Mouse (Mus musculus): ENCODE measurements around the gene 1110059E24Rik.
"Not testable (repeated sequence)": the region's sequence is repeated elsewhere in the genome, so short reads cannot be mapped to it uniquely, and the experiment has no call there.

Gene 1110059E24Rik

DNA sequence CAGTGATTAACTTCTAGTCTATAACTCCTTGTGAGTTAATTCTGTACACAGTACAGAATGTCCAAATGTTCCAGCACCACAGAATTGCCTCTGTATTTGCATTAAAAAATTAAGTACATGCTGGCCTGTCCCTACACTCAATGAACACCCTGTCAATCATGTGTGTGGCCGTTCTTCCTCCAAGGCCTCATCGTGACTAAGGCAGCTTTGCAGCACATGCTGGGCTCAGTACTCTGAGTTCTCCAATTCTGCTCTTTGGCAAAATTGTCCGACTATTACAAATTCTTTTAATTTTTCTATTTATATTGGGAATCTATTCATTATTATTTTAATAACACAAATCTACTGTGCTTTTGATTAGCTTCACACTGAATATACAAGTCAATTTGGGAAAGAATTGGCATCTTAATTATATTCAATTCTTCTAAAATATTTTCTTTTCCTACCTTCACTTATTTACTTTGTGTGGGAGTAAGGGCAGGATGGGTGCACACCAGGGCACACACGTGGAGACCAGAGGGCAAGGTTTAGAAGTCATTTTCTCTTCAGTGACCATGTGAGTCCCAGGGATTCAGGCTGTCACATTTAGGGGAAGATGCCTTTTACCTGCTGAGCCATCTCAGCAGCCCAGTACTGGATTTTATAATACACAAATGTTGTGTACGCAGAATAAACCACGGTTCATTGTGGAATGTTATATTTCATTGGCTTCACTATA is 26.3 kb downstream of the 1110059E24Rik start:
- no peak for DNase-seq (ENCODE audit: low read depth, low spot score)

DNA sequence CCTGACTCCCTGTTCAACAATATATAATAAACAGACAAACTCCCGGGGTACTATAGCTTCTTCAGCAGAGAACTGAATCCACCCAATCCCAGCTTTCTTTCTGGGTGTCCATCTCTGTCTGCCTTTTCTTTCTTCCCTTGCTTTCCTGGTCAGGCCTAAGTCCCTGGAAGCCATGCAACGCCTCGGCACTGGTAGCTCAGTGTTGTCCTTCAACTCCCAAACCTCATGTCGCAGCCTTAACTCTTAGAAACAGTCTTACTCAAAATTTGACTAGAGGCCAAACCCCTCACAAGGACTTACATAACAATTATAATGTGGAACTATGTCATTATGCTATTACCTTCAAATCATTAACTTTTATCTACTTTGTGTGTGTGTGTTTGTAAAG is 28.6 kb downstream of the 1110059E24Rik start:
- DNase-seq (ENCODE audit: low read depth, low spot score): no peak

DNA sequence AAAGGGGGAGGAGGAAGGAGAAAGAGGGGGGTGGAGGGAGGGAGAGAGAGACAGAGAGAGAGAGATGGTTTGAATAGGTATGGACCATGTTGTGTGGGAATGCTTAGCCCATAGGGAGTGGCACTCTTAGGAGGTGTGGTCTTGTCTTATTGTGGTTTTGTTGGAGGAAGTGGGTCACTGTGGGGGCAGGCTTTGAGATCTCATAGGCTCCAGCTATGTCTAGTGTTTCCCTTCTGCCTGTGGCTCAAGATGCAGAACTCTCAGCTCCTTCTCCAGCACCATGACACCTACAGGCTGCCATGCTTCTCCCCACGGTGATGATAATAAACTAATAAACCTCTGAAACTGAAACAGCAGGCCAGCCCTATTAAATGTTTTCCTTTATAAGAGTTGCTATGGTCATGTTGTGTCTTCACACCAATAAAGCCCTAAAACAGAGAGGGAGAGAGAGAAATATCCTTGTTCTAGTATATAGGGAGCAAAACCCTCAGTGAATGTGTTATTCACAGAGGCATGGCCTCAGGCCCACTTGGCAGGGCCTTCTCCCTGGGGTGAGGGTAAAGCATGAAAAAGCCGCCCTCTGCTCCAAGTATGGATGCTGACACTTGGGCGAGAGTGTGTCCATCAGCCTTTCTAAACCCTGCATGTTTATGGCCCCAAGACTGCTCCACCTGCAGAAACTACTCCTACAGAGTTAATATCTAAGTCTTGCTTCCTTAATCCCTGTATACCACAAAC is 29.2 kb downstream of the 1110059E24Rik start:
- DNase-seq (ENCODE audit: low read depth, low spot score): no peak

DNA sequence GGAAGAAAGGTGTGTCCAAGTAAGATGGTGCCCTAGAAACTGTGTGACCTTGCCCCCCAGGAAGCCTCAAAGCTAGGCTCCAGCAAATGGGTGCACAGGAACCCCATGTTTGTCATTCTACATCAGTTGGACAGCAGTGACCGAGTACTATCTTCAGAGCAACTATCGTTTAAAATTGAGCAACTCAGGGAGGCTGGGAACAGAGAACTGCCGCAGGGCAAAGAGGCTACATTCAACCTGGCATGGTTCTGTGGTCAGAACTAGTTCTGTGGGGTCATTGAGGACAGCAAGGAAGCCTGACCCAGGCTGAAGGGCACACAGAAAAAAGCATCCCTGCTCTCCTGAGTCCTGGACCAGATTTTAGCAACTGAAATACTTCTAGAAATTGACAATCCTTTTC is 37.0 kb downstream of the 1110059E24Rik start:
- DNase-seq (ENCODE audit: low read depth, low spot score): no peak

DNA sequence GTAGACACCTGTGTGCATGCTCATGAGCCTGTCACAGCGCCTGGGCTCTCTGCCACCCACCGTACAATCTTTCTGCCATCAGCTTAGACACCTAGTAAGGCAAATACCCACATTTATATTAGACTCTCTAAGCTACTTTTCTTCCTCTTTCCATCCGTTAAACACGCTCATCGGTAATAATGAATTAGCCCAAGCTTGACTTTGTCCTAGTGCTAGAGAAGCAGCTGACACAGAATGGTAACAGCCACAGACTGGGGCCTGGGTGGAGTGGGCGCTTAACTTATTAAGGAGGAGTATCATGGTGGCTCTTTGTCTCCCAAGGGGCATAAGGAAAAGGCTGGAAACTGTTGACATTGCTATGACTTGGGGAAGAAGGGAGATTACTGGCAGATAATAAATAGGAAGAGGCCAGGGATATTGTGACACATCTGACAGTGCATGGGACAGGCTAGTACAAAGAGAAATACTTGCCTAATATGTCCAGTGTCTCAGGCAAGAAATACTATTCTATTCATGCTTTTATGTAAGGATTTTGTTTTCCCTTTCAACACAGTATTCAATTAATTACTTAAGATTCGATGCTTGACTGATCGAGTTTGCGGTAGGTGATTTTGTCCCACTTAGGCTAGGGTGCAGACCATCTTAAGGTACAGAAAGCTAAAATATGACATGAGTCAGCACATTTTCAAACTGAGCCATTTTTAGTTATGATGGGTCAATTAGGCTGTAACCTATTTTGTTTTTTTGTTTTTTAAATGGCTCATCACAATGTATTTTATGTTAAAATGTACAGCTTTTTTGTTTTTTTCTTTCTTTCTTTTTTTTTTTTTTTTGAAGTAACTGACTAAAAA is 40.8 kb downstream of the 1110059E24Rik start:
- DNase-seq (ENCODE audit: low read depth, low spot score): no peak

DNA sequence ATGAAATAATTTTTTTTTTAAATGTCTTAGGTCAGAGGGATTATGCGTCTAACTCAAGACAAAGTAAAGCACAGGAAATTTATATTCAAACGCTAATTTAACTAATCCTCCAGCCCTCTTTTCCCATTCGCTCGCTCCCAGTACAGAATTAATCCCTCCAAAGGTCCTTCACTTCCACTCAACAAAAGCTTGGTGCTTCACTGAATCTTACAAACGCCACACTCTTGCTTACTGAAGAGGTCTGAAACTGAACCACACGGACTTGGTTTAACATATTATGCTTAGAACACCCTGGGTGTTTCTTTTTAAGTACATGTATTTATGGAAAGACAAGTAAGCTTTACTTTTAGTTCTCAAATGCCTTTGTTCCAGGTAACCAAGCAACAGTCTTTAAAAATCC is 41.5 kb downstream of the 1110059E24Rik start:
- DNase-seq (ENCODE audit: low read depth, low spot score): no peak

DNA sequence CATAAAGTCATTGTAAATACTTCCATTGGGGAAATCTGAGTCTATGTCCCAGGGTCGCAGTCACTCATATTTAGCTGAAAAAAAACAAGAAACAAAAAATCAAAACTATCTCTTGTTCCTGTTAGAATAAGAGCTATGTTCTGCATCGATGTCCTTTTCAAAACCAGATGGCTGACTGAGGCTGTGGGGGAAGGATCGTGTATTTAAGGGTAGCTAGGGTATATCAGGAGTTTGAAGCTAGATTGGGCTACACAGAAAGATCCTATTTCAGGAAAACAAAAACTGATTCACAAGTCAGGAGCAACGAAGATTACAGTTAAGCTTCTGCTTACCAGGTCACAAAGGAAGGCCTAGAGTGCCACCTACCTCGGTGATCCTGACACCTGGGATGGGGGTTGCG is 42.5 kb downstream of the 1110059E24Rik start:
- no peak for DNase-seq (ENCODE audit: low read depth, low spot score)

DNA sequence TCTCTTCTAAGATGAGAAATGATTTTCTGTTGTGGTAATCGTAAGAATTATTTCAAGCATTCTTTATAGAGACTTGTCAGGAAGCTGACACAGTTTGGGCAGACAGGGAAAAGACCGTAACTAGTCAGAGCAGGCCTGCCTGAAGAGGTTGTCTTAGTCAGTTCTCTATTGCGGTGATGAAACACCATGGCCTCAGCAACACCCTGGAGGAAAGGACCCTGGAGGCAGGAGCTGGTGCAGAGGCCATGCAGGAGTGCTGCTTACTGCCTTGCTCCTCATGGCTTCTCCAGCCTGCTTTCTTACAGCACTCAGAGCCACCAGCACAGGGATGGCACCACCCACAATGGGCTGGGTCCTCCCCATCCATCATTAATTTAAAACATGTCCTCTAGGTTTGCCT is 47.5 kb downstream of the 1110059E24Rik start:
- no peak for DNase-seq (ENCODE audit: low read depth, low spot score)

DNA sequence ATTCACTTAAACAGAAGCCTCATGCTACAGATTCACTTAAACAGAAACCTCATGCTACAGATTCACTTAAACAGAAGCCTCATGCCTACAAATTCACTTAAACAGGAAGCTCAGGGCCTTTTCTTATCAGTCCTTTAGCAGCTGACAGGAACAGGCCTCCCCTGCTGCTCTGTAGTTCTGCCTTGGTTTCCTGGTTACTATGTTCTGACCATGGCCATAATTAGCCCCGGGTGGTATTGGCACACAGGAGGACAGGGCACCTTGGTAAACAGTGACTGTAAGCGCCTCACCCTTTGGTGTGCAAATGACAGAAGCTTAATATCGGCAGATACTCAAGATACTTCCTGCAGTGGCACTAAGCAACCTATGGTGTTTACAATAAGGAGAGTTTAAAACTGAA is 48.9 kb downstream of the 1110059E24Rik start:
- DNase-seq (ENCODE audit: low read depth, low spot score): no peak

DNA sequence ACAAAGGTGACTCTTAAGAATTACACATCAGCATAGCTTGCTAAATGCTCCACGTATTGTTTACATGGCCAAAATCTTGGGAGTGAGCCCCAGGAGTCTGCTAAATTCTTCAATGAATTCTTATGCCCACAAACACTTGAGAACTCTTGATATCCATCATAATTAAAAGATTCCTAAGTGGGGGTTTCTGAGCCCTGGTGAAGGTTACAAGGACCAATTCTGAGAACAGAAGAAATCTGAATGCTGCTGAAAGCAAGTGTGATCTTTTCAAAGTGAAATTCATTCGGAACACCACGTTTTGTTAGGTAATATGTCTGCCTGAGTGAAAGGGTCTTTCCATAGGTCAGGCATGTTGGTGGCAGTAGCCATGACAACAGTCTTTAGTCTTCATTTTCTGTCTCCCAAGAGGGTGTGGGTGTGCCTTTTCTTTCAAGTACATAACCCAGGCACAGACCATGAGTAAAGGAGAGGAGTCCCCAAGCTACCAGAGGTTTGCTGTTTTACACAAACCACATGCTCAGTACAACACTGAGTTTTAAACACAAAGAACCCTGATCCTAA is 51.2 kb downstream of the 1110059E24Rik start:
- DNase-seq (ENCODE audit: low read depth, low spot score): no peak

DNA sequence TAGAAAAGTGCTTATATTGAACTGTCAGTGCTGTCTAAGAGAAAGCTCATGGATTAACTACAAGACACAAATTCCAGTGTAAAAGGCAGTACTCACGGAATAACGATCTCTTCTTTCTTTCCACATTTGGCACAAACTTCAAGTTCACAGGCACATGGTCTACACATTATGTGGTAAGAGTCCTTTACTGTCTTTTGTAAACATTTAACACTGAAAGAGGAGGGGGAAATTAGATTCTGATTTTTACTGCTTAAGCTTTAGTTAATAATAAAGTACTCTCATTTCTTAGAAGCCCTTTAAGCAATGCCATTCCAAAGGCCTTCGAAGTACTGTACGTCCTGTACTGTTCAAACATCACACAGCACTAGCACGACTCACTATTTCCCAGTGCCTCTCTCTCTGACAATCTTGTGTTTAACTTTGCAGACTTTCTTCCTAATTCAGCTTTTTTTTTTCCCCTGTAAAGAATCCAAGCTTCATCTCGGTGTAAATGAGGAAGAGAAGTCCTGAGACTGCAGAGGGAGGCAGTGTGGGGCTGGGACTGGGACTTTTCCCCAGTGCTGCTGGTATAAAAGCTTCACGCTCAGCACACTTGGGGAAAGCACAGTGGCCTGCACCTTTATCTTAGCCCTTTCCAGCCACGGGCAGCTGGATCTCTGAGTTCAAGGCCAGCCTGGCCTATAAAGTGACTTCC is 54.0 kb downstream of the 1110059E24Rik start:
- DNase-seq (ENCODE audit: low read depth, low spot score): no peak

DNA sequence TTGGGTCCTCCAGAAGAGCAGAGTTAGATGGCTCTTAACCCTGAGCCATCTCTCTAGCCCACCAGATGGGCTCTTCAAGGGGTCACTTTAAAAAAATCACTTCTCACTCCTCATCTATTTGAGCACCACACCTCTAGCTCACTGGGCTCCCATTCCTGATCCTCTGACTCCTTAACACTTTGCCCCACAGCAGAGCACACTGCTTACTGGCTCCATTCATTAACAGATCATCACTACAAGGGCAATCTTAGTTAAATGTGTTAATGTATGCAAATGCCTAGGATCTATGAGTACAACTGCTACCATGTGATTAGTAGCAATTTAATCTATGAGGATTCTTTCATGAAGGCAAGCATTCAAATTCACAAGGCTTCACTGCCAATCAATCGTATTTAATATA is 58.1 kb downstream of the 1110059E24Rik start:
- no peak for DNase-seq (ENCODE audit: low read depth, low spot score)

DNA sequence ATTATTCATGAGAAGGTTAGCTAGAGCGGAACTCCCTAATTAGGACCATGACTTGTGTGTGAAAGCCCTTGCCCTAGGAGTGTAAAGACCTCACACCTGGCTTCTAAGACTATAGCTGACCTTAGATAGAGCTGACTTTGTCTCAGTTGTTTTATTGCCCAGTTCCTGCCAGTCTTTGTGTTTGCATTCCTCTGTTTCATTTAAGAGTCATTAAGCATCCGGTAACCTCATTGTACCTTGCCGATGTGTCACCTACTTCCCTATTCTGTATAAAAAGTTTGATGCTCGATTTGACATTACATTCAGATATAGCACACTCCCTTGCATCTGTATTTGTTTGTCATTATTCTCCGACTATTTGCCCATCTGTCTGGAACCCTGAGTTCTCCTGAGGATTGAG is 60.6 kb downstream of the 1110059E24Rik start:
- DNase-seq (ENCODE audit: low read depth, low spot score): not testable (repeated sequence)

DNA sequence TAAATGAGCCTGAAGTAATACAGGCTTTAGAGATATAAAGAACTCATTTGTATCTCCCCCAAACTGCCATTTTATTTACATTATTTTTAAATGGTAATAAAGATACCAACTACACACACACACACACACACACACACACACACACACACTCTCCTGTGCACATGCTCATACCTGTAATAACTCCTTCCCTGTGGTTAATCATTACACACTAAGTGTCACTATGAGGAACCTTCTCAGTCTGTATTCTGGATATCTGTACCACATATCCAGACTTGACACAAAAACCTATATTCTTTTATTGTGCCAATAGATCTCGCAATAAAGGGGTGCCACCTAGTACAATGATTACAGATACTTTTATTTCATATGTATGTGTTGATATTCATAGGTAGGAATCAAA is 62.9 kb downstream of the 1110059E24Rik start:
- DNase-seq (ENCODE audit: low read depth, low spot score): no peak

DNA sequence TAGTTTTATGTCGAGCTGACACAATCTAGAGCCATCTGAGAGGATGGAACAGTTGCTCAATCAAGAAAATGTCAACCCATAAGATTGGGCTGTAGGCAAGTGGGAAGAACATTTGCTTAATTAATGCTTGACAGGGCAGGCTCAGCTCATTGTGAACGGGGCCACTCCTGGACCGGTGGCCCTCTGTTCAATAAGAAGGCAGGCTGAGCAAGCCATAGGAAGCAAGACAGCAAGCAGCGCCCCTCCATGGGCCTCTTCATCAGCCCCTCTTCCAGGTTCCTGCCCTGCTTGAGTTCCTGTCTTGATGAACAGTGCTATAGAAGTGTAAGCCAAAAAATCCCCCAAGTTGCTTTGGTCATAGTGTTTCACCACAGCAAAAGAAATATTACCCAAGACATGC is 65.2 kb downstream of the 1110059E24Rik start:
- DNase-seq (ENCODE audit: low read depth, low spot score): no peak

DNA sequence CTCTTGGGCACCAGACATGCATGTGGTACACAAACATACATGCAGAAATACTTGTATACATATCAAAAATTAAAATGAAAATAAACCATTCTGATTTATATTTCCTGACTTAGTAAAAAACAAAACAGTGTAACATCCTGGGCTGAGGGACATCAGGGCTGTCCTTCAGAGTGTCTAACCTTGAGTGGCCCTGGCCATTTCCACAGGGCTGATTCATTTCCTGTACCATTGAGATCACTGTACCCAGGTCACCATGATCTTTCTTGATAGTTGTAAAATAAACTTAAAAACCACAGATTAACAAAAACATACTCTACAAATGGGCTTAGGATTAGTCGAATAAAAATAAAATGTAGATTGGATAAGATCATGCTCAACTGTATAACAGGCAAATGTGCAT is 66.2 kb downstream of the 1110059E24Rik start:
- no peak for DNase-seq (ENCODE audit: low read depth, low spot score)

DNA sequence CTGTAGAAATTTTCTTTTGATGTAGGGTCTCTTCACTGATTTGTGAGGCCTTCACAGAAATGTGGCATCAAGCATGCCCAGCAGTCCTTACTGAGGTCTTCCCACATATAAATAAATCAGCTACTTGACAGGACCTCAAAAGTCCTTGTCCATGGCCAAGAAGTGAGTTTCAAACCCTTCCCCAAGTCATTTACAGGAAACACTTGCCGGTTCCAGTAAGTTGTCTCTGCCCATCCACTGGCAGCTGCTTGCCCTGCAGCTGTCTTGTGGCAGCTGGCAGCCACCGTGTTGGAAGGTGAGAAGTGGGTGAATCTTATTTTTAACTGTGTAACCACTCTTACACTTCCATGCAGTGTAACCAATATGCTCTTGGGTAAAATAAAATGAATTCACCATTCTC is 66.9 kb downstream of the 1110059E24Rik start:
- DNase-seq (ENCODE audit: low read depth, low spot score): no peak

DNA sequence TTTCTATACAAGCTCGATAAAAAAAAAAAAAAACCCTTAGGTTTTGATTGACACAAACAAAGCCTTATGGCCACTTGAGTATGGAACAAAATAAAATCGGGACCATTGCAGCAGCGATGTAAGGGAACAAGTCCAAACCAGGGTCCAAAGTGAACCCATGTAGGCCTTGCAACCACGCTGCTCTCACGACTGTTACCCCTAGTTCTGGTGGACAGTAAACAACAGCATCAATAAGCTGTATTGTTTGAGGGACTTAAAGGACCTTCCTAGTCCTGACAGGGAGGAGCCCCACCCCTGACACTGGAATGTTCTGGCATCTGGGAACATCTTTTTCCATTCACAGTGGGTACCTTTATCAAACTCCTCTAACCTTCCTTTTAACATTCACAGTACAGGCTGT is 68.8 kb downstream of the 1110059E24Rik start:
- no peak for DNase-seq (ENCODE audit: low read depth, low spot score)

DNA sequence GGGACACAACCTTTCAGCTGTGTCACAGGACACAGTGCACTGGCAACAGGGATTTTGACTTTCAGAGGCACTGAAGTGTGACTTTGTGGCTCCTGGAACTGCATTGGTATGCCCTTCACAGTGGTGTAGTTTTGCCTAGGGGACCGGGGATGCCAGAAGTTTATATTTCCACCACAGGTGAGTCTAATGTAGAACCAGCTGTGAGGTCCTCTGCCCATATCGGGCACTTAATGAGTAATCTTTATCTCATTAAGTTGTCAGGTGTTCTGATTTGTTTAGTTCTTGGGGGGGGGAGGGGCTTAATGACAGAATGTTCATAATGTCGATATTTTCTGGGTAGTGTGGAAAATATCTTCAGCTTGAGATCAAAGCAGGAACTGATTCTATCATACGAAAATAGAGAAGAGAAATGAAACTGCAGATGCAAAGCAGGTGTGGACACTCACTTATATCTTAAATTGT is 69.2 kb downstream of the 1110059E24Rik start:
- DNase-seq (ENCODE audit: low read depth, low spot score): no peak

DNA sequence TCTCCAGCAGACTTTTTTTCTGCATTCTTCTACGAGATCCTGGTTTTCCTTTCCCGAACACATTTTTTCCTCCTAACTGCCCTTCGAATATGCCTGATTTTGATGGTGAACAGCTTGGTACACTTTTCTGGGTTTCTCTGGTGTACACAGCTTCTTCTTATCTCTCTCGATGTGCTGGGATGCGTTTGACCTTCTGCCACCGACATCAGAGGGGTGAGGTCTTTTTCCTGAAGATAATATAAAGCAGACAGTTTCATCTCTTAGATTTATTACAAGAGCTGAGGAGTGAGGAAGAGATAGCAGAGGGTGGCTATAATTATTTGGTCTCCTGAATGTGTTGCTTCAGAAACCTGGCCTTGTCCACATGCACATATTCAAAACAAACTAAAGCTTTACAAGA is 71.4 kb downstream of the 1110059E24Rik start:
- no peak for DNase-seq (ENCODE audit: low read depth, low spot score)

DNA sequence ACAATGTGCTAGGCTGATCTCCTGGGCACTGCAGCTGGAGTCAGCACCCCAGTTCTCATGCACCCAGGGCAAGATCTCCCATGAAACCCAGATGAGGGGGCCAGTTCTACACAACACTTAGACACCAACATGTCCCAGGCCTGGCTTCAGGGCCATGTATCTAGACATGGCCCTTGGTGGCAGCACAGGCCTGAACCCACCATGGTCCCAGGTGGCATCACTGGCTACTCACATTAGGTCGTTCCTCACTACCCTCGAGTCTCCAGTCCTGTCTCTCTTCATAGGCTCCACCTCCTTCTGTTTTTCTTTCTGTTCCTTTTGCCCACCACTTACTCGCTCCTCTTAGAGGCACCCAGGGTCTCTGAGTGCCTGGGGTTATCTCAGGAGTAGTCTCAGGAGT is 72.9 kb downstream of the 1110059E24Rik start:
- no peak for DNase-seq (ENCODE audit: low read depth, low spot score)
